Mouse (Mus musculus): Measurements from ENCODE around the gene Prcd.

The Prcd gene

GRCm38 (mm10) chr11:116693899-116694249 lies 40.5 kb downstream of the Prcd start:
- DNase-seq (ENCODE audit: low read depth), result no peak

- DNase-seq (ENCODE audit: low read depth), result no peak
These were observed 41.2 kb downstream of the Prcd start for GRCm38 (mm10) chr11:116694250-116695193.

- DNase-seq (ENCODE audit: low read depth), result no peak
These were observed 42.0 kb downstream of the Prcd start for GRCm38 (mm10) chr11:116695194-116695880.

GRCm38 (mm10) chr11:116696426-116696825 lies 43.1 kb downstream of the Prcd start:
- no peak for DNase-seq (ENCODE audit: low read depth)

DNA sequence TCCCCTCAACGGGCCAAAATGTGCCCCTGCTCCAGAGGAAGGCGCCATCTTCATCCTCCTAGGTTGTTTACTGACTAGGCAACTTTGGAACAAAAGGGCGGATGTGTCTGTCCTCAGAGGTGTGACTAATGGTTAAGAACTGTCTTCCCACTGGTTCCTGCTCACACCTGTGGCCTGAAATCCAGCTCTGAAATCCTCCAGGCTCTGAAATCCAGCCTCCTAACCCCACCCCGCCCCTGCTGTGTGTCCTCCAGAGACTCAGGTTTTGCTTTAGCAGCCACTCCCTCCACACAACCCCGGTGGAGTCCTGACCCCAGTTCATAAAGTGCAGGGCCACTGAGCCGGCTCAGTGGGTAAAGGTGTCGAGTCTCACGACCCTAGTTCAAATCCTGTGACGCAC lies 44.2 kb downstream of the Prcd start:
- no peak for DNase-seq (ENCODE audit: low read depth)

GRCm38 (mm10) chr11:116701377-116701841 lies 48.1 kb downstream of the Prcd start:
- DNase-seq (ENCODE audit: low read depth), result peak; percentile 39

- DNase-seq (ENCODE audit: low read depth), result no peak
These were observed 51.2 kb downstream of the Prcd start for GRCm38 (mm10) chr11:116704336-116705035.

- DNase-seq (ENCODE audit: low read depth), result no peak
These were observed 51.9 kb downstream of the Prcd start for GRCm38 (mm10) chr11:116705204-116705608.

GRCm38 (mm10) chr11:116706363-116706762 lies 53.0 kb downstream of the Prcd start:
- no peak for DNase-seq (ENCODE audit: low read depth)

DNA sequence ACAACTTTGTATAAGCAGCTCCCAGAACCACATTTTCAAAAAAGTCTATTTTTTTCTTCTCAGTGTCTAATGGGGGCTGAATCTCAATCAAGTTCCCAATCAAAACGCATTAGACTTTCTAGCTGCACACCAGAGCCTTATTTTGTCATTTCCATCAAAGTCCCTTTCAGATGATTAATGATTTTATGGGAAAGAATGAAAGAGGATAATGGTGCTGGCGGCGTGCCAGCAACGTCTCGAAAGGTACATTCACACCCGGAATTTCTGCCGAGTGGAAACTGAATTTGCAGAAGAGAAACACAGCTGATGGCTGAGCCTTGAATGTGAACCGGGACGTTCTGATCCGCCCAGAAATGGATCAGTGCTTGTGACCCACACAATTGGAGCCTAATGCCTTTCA lies 56.8 kb downstream of the Prcd start:
- DNase-seq (ENCODE audit: low read depth), result no peak

DNA sequence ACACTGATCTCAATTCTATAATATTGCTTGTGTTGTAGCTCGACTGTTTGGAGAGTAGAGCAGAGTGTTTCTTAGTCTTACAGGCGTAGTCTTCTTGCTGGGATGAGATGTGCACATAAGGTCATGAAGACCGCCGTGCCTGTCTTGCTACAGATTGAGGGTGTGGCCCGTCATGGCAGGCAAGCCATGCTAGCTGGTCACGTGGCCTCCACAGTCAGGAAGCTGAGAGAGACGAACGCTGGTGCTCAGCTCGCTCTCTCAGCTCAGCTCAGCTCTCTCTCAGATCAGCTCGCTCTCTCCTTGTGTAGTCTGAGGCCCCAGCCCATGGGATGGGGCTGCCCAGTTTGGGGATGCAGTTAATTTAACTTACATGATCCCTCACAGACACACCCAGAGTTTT lies 57.5 kb downstream of the Prcd start:
- DNase-seq (ENCODE audit: low read depth), result no peak

GRCm38 (mm10) chr11:116714052-116714451 lies 60.7 kb downstream of the Prcd start:
- DNase-seq (ENCODE audit: low read depth), result no peak

Measured in NIH3T3 (cell line).